Mouse (Mus musculus): ENCODE data around the gene Nat8f4. TPM values are rescaled to one million over a fixed set of nuclear protein-coding genes. Genes with fewer than 3 reads are reported as not detected.

Gene Nat8f4
- total RNA-seq, 1 experiment from 2014 or later = 3.6 TPM

- no peak for ATAC-seq (ENCODE audit: extremely low read depth, insufficient number of reproducible peaks, low FRiP score, poor library complexity, severe bottlenecking)
Measured at GRCm38 (mm10) chr6:85853481-85853880, 51.2 kb downstream of the Nat8f4 start.

DNA sequence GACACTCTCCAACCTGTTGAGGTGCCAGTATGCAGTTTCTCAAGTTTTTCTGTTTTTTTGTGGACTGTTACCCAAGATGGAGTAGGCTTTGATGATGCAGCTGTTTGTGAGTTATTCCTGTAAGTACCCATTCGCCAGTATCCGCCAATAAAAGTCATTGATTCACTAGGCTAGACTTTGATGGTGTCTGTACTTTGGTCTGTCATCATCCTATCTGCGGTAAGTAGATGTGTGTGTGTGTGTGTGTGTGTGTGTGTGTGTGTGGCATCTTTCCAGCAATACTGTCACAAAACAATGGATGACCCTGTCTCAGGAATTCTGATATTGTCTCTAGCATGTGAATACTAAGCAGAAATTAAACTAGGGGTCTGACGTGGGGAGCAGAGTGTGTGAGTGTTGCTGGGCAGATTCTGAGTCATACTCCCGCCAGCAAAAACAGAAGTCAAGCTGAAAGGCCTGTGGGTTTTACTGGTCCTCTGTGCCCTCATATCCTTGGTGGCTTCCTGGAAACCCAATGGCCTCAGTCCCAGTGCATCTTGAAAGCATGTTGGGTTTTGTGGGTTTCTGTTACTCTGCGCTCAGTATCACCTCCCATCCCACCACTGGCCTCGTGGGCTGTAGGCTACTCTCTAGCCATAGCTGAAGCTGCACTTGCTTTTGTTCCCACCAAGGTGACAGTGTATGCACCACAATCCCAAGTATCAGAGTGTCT is 53.5 kb downstream of the Nat8f4 start:
- ATAC-seq (ENCODE audit: extremely low read depth, insufficient number of reproducible peaks, low FRiP score, poor library complexity, severe bottlenecking) = no peak

DNA sequence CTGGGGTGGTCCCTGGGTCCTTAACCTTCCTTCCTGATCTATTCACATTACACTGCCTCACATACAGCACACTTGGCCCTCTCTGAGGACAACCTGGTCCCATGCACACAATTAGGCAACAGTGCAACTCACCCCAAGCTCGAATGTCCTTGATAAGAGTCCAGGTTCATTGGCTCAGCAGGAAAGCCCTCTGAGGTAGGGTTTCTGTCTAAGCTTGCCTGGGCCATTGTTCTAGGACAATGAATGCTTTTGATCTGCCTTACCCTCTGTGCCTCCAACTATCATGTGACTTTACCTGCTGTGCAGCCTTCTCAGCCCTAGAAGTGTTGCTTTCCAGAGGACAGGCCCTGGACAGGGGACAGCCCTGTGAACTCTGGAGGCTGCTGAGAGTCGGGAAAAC is 55.4 kb downstream of the Nat8f4 start:
- ATAC-seq (ENCODE audit: extremely low read depth, insufficient number of reproducible peaks, low FRiP score, poor library complexity, severe bottlenecking) = no peak

Other genes with a start within 250 kb of the Nat8f4 start
- gene Nat8f7, start 191.7 kb downstream of the Nat8f4 start, total RNA-seq (2017) = not detected in 2 replicates
- not detected in 2 replicates for gene Nat8f3, start 139.1 kb downstream of the Nat8f4 start, total RNA-seq (2017)
- gene Nat8f6, start 83.9 kb downstream of the Nat8f4 start, total RNA-seq (2017) = not detected in 2 replicates
- gene Nat8f5, start 83.9 kb downstream of the Nat8f4 start, total RNA-seq (2017) = not detected in 2 replicates
- gene Nat8, start 72.8 kb downstream of the Nat8f4 start, total RNA-seq (2017) = not detected in 2 replicates
- gene Nat8f2, start 35.7 kb downstream of the Nat8f4 start, total RNA-seq (2017) = not detected in 2 replicates
- gene Tprkb, start 7.0 kb upstream of the Nat8f4 start, total RNA-seq (2017) = 13.8 and 19.0 TPM in 2 replicates
- 3.7 and 11.6 TPM in 2 replicates for gene Nat8f1, start 10.8 kb upstream of the Nat8f4 start, total RNA-seq (2017)
- 102 and 134 TPM in 2 replicates for gene Dusp11, start 56.8 kb upstream of the Nat8f4 start, total RNA-seq (2017)
- not detected in 2 replicates for gene Figla, start 111.3 kb upstream of the Nat8f4 start, total RNA-seq (2017)
- gene Add2, start 123.8 kb upstream of the Nat8f4 start, total RNA-seq (2017) = 0.37 TPM in 1 of 2 replicates, not detected in the other